Mouse (Mus musculus): Measurements from ENCODE around the gene Rapgef2. TPM values are rescaled to one million over a fixed set of nuclear protein-coding genes. Genes with fewer than 3 reads are reported as not detected.

Gene Rapgef2
- polyA plus RNA-seq, 1 experiment from 2014 or later, result 9.7 TPM

GRCm38 (mm10) chr3:79079076-79079475 is 207.2 kb downstream of the Rapgef2 start:
- no peaks in the 10 kb centered on the region for H3K27me3 ChIP-seq (replicated peaks; ENCODE audit: control insufficient read depth, insufficient read depth, low read length)
- H3K36me3 ChIP-seq (ENCODE audit: control insufficient read depth, insufficient read depth, low read length), result peaks cover 56% of the 10 kb centered on the region
- H3K27ac ChIP-seq (ENCODE audit: low read depth, low read length), result no peak overlapping the region
- H3K9me3 ChIP-seq (replicated peaks; ENCODE audit: control insufficient read depth, low read length), result no peaks in the 10 kb centered on the region
- H3K4me2 ChIP-seq (ENCODE audit: low read length), result no peak overlapping the region
- ATAC-seq (no peak), DNase-seq (ENCODE audit: low spot score) (no peak)
- 78% methylated on average over 3 of the region's 3 CpGs for WGBS
- H3K9ac ChIP-seq (ENCODE audit: low read length), result no peak overlapping the region
- no peak overlapping the region for H3K4me3 ChIP-seq (ENCODE audit: low read depth, low read length)
- no peaks in the 10 kb centered on the region for H3K4me1 ChIP-seq (ENCODE audit: control insufficient read depth, insufficient read depth, low read length)

DNA sequence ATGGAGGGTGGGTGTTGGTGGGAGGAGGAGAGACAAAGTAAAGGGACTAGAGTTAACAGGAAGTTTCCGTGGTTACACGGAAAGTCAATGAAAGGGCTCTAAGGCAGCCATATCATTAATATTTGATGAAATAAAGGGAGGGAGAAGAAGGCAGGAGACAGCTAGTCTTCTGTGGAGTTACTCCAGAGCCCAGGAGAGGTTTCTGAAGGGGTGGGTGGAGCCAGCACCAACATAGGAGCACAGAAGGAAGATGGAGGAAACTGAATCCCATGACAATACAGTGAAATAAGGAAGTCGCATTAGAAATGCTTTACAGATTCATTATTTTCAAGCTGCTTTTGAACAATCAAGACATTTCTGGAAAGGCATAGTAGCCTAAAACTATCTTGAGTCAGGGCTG is 211.3 kb downstream of the Rapgef2 start:
- Histone ChIP-seq H3K27me3 (replicated peaks; ENCODE audit: control insufficient read depth, insufficient read depth, low read length) (no peaks in the 10 kb centered on the region), H3K9me3 (replicated peaks; ENCODE audit: control insufficient read depth, low read length) (no peaks in the 10 kb centered on the region), H3K4me2 (ENCODE audit: low read length) (no peak overlapping the region), H3K36me3 (ENCODE audit: control insufficient read depth, insufficient read depth, low read length) (peaks cover 33% of the 10 kb centered on the region), H3K9ac (ENCODE audit: low read length) (no peak overlapping the region), H3K4me1 (ENCODE audit: control insufficient read depth, insufficient read depth, low read length) (no peaks in the 10 kb centered on the region), H3K4me3 (ENCODE audit: low read depth, low read length) (no peak overlapping the region), H3K27ac (ENCODE audit: low read depth, low read length) (no peak overlapping the region)
- whole genome bisulfite sequencing, result 96% methylated on average over 3 of the region's 3 CpGs
- no peak for DNase-seq (ENCODE audit: low spot score)
- no peak for ATAC-seq

DNA sequence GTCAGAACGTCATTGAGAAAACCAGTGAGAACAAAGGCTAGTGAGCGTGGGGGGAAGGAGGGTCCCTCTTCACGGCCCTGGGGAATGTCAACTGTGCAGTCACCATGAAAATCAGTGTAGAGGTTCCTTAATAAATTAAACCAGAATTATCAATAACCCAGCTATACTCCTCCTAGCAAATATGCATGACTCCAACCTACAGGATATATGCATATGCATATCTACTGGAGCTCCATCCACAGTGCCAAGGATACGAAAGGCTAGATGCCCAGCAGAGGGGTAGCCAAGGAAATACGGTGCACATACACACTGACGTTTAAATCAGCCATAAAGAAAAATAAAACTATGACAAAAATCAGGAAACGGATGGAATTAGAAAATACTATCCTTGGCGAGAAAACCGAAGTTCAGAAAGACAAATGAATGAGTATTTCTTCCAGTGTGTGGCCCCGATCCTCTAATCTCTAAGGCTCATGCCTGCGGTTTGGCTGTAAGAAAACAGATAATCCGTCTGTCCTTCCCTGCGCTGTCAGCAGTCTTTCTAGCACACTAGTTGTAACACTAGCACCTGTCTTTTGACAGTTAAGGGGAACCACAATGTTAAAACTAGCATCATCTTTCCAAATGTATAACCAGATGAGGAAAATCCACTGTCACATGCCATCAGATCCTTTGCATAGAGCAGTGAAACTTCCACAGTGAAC is 212.6 kb downstream of the Rapgef2 start:
- WGBS, result 90% methylated on average over 13 of the region's 13 CpGs

GRCm38 (mm10) chr3:79071561-79071960 is 214.8 kb downstream of the Rapgef2 start:
- DNase-seq (ENCODE audit: low spot score), result peak; percentile 16
- no peaks in the 10 kb centered on the region for H3K4me1 ChIP-seq (ENCODE audit: control insufficient read depth, insufficient read depth, low read length)
- H3K9ac ChIP-seq (ENCODE audit: low read length), result no peak overlapping the region
- WGBS, result 78% methylated on average over 5 of the region's 7 CpGs
- no peaks in the 10 kb centered on the region for H3K27me3 ChIP-seq (replicated peaks; ENCODE audit: control insufficient read depth, insufficient read depth, low read length)
- ATAC-seq, result no peak
- no peak overlapping the region for H3K27ac ChIP-seq (ENCODE audit: low read depth, low read length)
- H3K4me2 ChIP-seq (ENCODE audit: low read length), result no peak overlapping the region
- H3K9me3 ChIP-seq (replicated peaks; ENCODE audit: control insufficient read depth, low read length), result no peaks in the 10 kb centered on the region
- no peak overlapping the region for H3K4me3 ChIP-seq (ENCODE audit: low read depth, low read length)
- H3K36me3 ChIP-seq (ENCODE audit: control insufficient read depth, insufficient read depth, low read length), result peaks cover 47% of the 10 kb centered on the region

More for the DNA sequence above, 212.6 kb downstream of the Rapgef2 start:
- Histone ChIP-seq H3K4me2 (ENCODE audit: low read length) (no peak overlapping the region), H3K27me3 (replicated peaks; ENCODE audit: control insufficient read depth, insufficient read depth, low read length) (no peaks in the 10 kb centered on the region), H3K4me3 (ENCODE audit: low read depth, low read length) (no peak overlapping the region), H3K9ac (ENCODE audit: low read length) (no peak overlapping the region), H3K27ac (ENCODE audit: low read depth, low read length) (no peak overlapping the region), H3K9me3 (replicated peaks; ENCODE audit: control insufficient read depth, low read length) (no peaks in the 10 kb centered on the region), H3K4me1 (ENCODE audit: control insufficient read depth, insufficient read depth, low read length) (no peaks in the 10 kb centered on the region), H3K36me3 (ENCODE audit: control insufficient read depth, insufficient read depth, low read length) (peaks cover 39% of the 10 kb centered on the region)
- DNase-seq (ENCODE audit: low spot score), result no peak
- no peak for ATAC-seq

GRCm38 (mm10) chr3:79069891-79070290 is 216.4 kb downstream of the Rapgef2 start:
- H3K4me2 ChIP-seq (ENCODE audit: low read length), result no peak overlapping the region
- DNase-seq (ENCODE audit: low spot score), result no peak
- no peaks in the 10 kb centered on the region for H3K4me1 ChIP-seq (ENCODE audit: control insufficient read depth, insufficient read depth, low read length)
- no peak overlapping the region for H3K27ac ChIP-seq (ENCODE audit: low read depth, low read length)
- WGBS, result 89% methylated on average over 10 of the region's 10 CpGs
- no peak overlapping the region for H3K4me3 ChIP-seq (ENCODE audit: low read depth, low read length)
- no peaks in the 10 kb centered on the region for H3K9me3 ChIP-seq (replicated peaks; ENCODE audit: control insufficient read depth, low read length)
- peaks cover 53% of the 10 kb centered on the region for H3K36me3 ChIP-seq (ENCODE audit: control insufficient read depth, insufficient read depth, low read length)
- no peak overlapping the region for H3K9ac ChIP-seq (ENCODE audit: low read length)
- H3K27me3 ChIP-seq (replicated peaks; ENCODE audit: control insufficient read depth, insufficient read depth, low read length), result no peaks in the 10 kb centered on the region
- no peak for ATAC-seq

GRCm38 (mm10) chr3:79068976-79069375 is 217.3 kb downstream of the Rapgef2 start:
- H3K4me3 ChIP-seq (ENCODE audit: low read depth, low read length), result no peak overlapping the region
- no peaks in the 10 kb centered on the region for H3K27me3 ChIP-seq (replicated peaks; ENCODE audit: control insufficient read depth, insufficient read depth, low read length)
- no peak for ATAC-seq
- no peaks in the 10 kb centered on the region for H3K4me1 ChIP-seq (ENCODE audit: control insufficient read depth, insufficient read depth, low read length)
- peaks cover 54% of the 10 kb centered on the region for H3K36me3 ChIP-seq (ENCODE audit: control insufficient read depth, insufficient read depth, low read length)
- WGBS, result 93% methylated on average over 11 of the region's 11 CpGs
- no peak for DNase-seq (ENCODE audit: low spot score)
- H3K9ac ChIP-seq (ENCODE audit: low read length), result no peak overlapping the region
- H3K4me2 ChIP-seq (ENCODE audit: low read length), result no peak overlapping the region
- H3K27ac ChIP-seq (ENCODE audit: low read depth, low read length), result no peak overlapping the region
- H3K9me3 ChIP-seq (replicated peaks; ENCODE audit: control insufficient read depth, low read length), result no peaks in the 10 kb centered on the region

- no peak for DNase-seq (ENCODE audit: low spot score)
- no peak for ATAC-seq
- no peak overlapping the region for H3K9ac ChIP-seq (ENCODE audit: low read length)
- H3K27ac ChIP-seq (ENCODE audit: low read depth, low read length), result no peak overlapping the region
- H3K4me2 ChIP-seq (ENCODE audit: low read length), result no peak overlapping the region
- H3K27me3 ChIP-seq (replicated peaks; ENCODE audit: control insufficient read depth, insufficient read depth, low read length), result no peaks in the 10 kb centered on the region
- H3K36me3 ChIP-seq (ENCODE audit: control insufficient read depth, insufficient read depth, low read length), result peaks cover 54% of the 10 kb centered on the region
- H3K9me3 ChIP-seq (replicated peaks; ENCODE audit: control insufficient read depth, low read length), result no peaks in the 10 kb centered on the region
- WGBS, result 89% methylated on average over 28 of the region's 28 CpGs
- H3K4me3 ChIP-seq (ENCODE audit: low read depth, low read length), result no peak overlapping the region
- H3K4me1 ChIP-seq (ENCODE audit: control insufficient read depth, insufficient read depth, low read length), result no peaks in the 10 kb centered on the region
These were observed 219.8 kb downstream of the Rapgef2 start for GRCm38 (mm10) chr3:79066455-79067055.

DNA sequence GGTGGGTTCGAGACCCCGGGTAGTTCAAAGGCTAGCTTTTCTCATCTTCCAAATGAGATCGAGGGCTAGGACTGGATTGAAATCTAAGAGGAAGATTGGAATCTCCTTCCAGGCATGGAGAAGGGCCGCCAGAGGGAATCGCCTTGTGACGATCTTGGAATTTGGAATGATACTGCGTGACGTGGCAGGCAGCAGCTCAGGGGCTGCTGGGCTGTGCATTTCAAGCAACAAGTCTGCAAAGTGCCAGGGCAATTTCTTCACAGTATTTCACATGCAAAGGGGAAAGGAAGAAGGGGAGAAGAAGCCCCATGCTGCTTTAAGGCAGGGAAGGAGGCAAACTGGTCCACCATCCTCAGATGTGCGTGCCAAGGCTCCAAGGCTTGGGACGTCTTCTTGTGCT is 222.2 kb downstream of the Rapgef2 start:
- H3K4me3 ChIP-seq (ENCODE audit: low read depth, low read length), result no peak overlapping the region
- WGBS, result 94% methylated on average over 10 of the region's 10 CpGs
- ATAC-seq, result no peak

DNA sequence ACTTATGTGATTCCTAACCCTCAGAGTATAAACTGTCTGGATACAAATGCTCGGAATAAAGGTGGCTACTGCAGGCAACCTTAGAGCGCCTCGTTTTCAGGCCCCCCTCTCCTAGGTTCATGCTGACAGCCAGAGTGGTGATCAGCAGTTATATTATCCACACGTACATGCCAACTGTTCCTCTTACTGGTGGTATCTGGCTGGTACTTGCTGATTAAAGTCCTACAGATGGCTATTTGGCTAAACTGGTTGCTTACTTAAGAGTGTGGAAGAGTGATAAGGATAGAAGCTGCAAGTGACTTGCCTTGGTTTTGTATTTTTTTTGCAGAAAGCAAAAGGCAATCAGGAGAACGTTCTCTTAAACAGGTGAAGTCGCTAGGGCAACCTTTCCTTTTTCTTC is 224.9 kb downstream of the Rapgef2 start:
- 90% methylated on average over 6 of the region's 6 CpGs for WGBS
- ATAC-seq, result no peak
- H3K4me2 ChIP-seq (ENCODE audit: low read length), result no peak overlapping the region
- H3K4me1 ChIP-seq (ENCODE audit: control insufficient read depth, insufficient read depth, low read length), result no peaks in the 10 kb centered on the region
- H3K9me3 ChIP-seq (replicated peaks; ENCODE audit: control insufficient read depth, low read length), result no peaks in the 10 kb centered on the region
- DNase-seq (ENCODE audit: low spot score), result no peak
- H3K36me3 ChIP-seq (ENCODE audit: control insufficient read depth, insufficient read depth, low read length), result peaks cover 23% of the 10 kb centered on the region
- H3K27me3 ChIP-seq (replicated peaks; ENCODE audit: control insufficient read depth, insufficient read depth, low read length), result no peaks in the 10 kb centered on the region
- no peak overlapping the region for H3K4me3 ChIP-seq (ENCODE audit: low read depth, low read length)
- H3K27ac ChIP-seq (ENCODE audit: low read depth, low read length), result no peak overlapping the region
- H3K9ac ChIP-seq (ENCODE audit: low read length), result no peak overlapping the region

More for the DNA sequence above, 222.2 kb downstream of the Rapgef2 start:
- Histone ChIP-seq H3K27ac (ENCODE audit: low read depth, low read length) (no peak overlapping the region), H3K9ac (ENCODE audit: low read length) (no peak overlapping the region), H3K4me1 (ENCODE audit: control insufficient read depth, insufficient read depth, low read length) (no peaks in the 10 kb centered on the region), H3K27me3 (replicated peaks; ENCODE audit: control insufficient read depth, insufficient read depth, low read length) (no peaks in the 10 kb centered on the region), H3K36me3 (ENCODE audit: control insufficient read depth, insufficient read depth, low read length) (peaks cover 45% of the 10 kb centered on the region), H3K4me2 (ENCODE audit: low read length) (no peak overlapping the region), H3K9me3 (replicated peaks; ENCODE audit: control insufficient read depth, low read length) (no peaks in the 10 kb centered on the region)
- DNase-seq (ENCODE audit: low spot score), result no peak

All from forebrain, embryonic 14.5 days (tissue).